Mouse (Mus musculus): ENCODE measurements at regions not wholly inside any gene's neighbourhood (a gene's known extent, or its start where the extent isn't known, plus 50 kb on each side); places are given as distances from the start of the nearest gene placed in this dataset.

- 80% methylated on average over 1 of the region's 1 CpGs for WGBS
- no peak for DNase-seq (ENCODE audit: low read depth, low spot score)
These were observed 110.9 kb upstream of the Ralgapa2 start for GRCm38 (mm10) chr2:146623052-146623451.

- no peak for DNase-seq (ENCODE audit: low read depth, low spot score)
- 63% methylated on average over 5 of the region's 5 CpGs for WGBS
These were observed 112.1 kb upstream of the Ralgapa2 start for GRCm38 (mm10) chr2:146624207-146624606.

GRCm38 (mm10) chr2:146625166-146625751, 113.1 kb upstream of the Ralgapa2 start:
- WGBS, result 39% methylated on average over 5 of the region's 5 CpGs
- no peak for DNase-seq (ENCODE audit: low read depth, low spot score)

GRCm38 (mm10) chr2:146626531-146626930, 114.4 kb upstream of the Ralgapa2 start:
- WGBS, result 13% methylated on average over 1 of the region's 1 CpGs
- DNase-seq (ENCODE audit: low read depth, low spot score), result no peak

- no peak for DNase-seq (ENCODE audit: low read depth, low spot score)
- 67% methylated on average over 3 of the region's 3 CpGs for WGBS
These were observed 118.0 kb upstream of the Ralgapa2 start for GRCm38 (mm10) chr2:146630179-146630578.

GRCm38 (mm10) chr2:146631098-146631497, 119.0 kb upstream of the Ralgapa2 start:
- 60% methylated on average over 5 of the region's 5 CpGs for WGBS
- DNase-seq (ENCODE audit: low read depth, low spot score), result no peak

- WGBS, result 47% methylated on average over 16 of the region's 16 CpGs
- DNase-seq (ENCODE audit: low read depth, low spot score), result no peak
These were observed 121.4 kb upstream of the Ralgapa2 start for GRCm38 (mm10) chr2:146633329-146634070.

- DNase-seq (ENCODE audit: low read depth, low spot score), result no peak
- WGBS, result 59% methylated on average over 5 of the region's 5 CpGs
These were observed 125.4 kb upstream of the Ralgapa2 start for GRCm38 (mm10) chr2:146637573-146637972.

- DNase-seq (ENCODE audit: low read depth, low spot score), result no peak
- 48% methylated on average over 16 of the region's 16 CpGs for WGBS
These were observed 134.3 kb upstream of the Ralgapa2 start for GRCm38 (mm10) chr2:146646237-146646972.

- DNase-seq (ENCODE audit: low read depth, low spot score), result no peak
- WGBS, result 87% methylated on average over 2 of the region's 2 CpGs
These were observed 134.8 kb upstream of the Ralgapa2 start for GRCm38 (mm10) chr2:146646973-146647282.

- 69% methylated on average over 3 of the region's 3 CpGs for WGBS
- no peak for DNase-seq (ENCODE audit: low read depth, low spot score)
These were observed 149.2 kb upstream of the Ralgapa2 start for GRCm38 (mm10) chr2:146661346-146661745.

- WGBS, result 49% methylated on average over 2 of the region's 2 CpGs
- DNase-seq (ENCODE audit: low read depth, low spot score), result no peak
These were observed 160.6 kb upstream of the Ralgapa2 start for GRCm38 (mm10) chr2:146672761-146673160.

- WGBS, result 33% methylated on average over 3 of the region's 3 CpGs
These were observed 169.8 kb upstream of the Ralgapa2 start for GRCm38 (mm10) chr2:146681979-146682378.

GRCm38 (mm10) chr2:146685854-146686507, 169.7 kb upstream of the Kiz start:
- 63% methylated on average over 5 of the region's 5 CpGs for WGBS
- no peak for DNase-seq (ENCODE audit: low read depth, low spot score)

More at GRCm38 (mm10) chr2:146681979-146682378, 169.8 kb upstream of the Ralgapa2 start:
- no peak for DNase-seq (ENCODE audit: low read depth, low spot score)

GRCm38 (mm10) chr2:146688544-146688943, 167.1 kb upstream of the Kiz start:
- 53% methylated on average over 7 of the region's 7 CpGs for WGBS

GRCm38 (mm10) chr2:146693484-146693883, 162.2 kb upstream of the Kiz start:
- no peak for DNase-seq (ENCODE audit: low read depth, low spot score)
- 47% methylated on average over 2 of the region's 2 CpGs for WGBS

More at GRCm38 (mm10) chr2:146688544-146688943, 167.1 kb upstream of the Kiz start:
- DNase-seq (ENCODE audit: low read depth, low spot score), result no peak

- WGBS, result 57% methylated on average over 5 of the region's 5 CpGs
- no peak for DNase-seq (ENCODE audit: low read depth, low spot score)
These were observed 161.6 kb upstream of the Kiz start for GRCm38 (mm10) chr2:146694041-146694440.

GRCm38 (mm10) chr2:146696277-146696676, 159.4 kb upstream of the Kiz start:
- DNase-seq (ENCODE audit: low read depth, low spot score), result no peak
- 81% methylated on average over 2 of the region's 2 CpGs for WGBS

- WGBS, result 52% methylated on average over 4 of the region's 4 CpGs
These were observed 158.9 kb upstream of the Kiz start for GRCm38 (mm10) chr2:146696727-146697126.

GRCm38 (mm10) chr2:146710676-146711075, 145.0 kb upstream of the Kiz start:
- WGBS, result 29% methylated on average over 8 of the region's 8 CpGs
- DNase-seq (ENCODE audit: low read depth, low spot score), result no peak

More at GRCm38 (mm10) chr2:146696727-146697126, 158.9 kb upstream of the Kiz start:
- no peak for DNase-seq (ENCODE audit: low read depth, low spot score)

Data from large intestine, adult 2 months (tissue).